9 mouse cellular contexts compared by ENCODE assay signal in genomic region chr9:44986242-44986781, GRCm38 (mm10). TPM values are rescaled to one million over a fixed set of nuclear protein-coding genes. Genes with fewer than 3 reads are reported as not detected.
DNase-seq lines count a peak whose midpoint lies in the region; ATAC-seq and TF ChIP-seq lines count a peak whose summit lies in the region.
"Had no signal": no experiment of that assay in that cellular context is flagged by ENCODE, and none has a peak within 500 bp of the region (broad histone marks: within the 10 kb centered on the region; RNA-seq: fewer than 3 reads in every experiment).

No protein-coding gene starts in this region.

- H3K4me1 ChIP-seq in bone marrow macrophage, adult 2 months (ENCODE audit: control insufficient read depth, insufficient read depth, low read length): peaks cover 11% of the 10 kb centered on the region
- H3K4me1 ChIP-seq in limb, embryonic 12.5 days (replicated peaks): peaks cover 9% of the 10 kb centered on the region; the same call in 1 of the 2 replicates
- H3K4me1 ChIP-seq in hindbrain, embryonic 16.5 days (ENCODE audit: control insufficient read depth, insufficient read depth, low read depth, low read length): no peaks in the 10 kb centered on the region

- H3K27ac ChIP-seq in bone marrow macrophage, adult 2 months (ENCODE audit: insufficient read depth, low read depth, low read length): peak overlapping the region; percentile 75
- H3K27ac ChIP-seq in limb, embryonic 12.5 days: 0 out of 2 replicates have a peak overlapping the region, but pooled peaks have one; percentile 41
- no peak overlapping the region for H3K27ac ChIP-seq in hindbrain, embryonic 16.5 days (ENCODE audit: low read depth, low read length)

- peak overlapping the region; percentile 51 for H3K4me3 ChIP-seq in bone marrow macrophage, adult 2 months (ENCODE audit: insufficient read depth, low read length)
- no peak overlapping the region for H3K4me3 ChIP-seq in limb, embryonic 12.5 days (replicated peaks)
- H3K4me3 ChIP-seq in hindbrain, embryonic 16.5 days (ENCODE audit: low read length): no peak overlapping the region

- no peaks in the 10 kb centered on the region for H3K27me3 ChIP-seq in limb, embryonic 12.5 days
- H3K27me3 ChIP-seq in hindbrain, embryonic 16.5 days (replicated peaks; ENCODE audit: control insufficient read depth, insufficient read depth, low read length): no peaks in the 10 kb centered on the region

- DNase-seq in adrenal gland, adult 2 months: peak; percentile 15
- no peak for DNase-seq in adrenal gland, adult 18-20 months (ENCODE audit: low spot score in 2 of 2)
- DNase-seq in naive thymus-derived CD4-positive, alpha-beta T cell, adult 2 months (ENCODE audit: low read depth): peak; percentile 98
- no peak for DNase-seq in cerebellum, postnatal 36 days
- DNase-seq in urinary bladder, postnatal 36 days (ENCODE audit: low spot score in 2 of 2): no peak

- no peak overlapping the region for H3K9ac ChIP-seq in limb, embryonic 12.5 days (replicated peaks)
- no peak overlapping the region for H3K9ac ChIP-seq in hindbrain, embryonic 16.5 days (ENCODE audit: low read depth, low read length)

- H3K9me3 ChIP-seq in limb, embryonic 12.5 days: no peaks in the 10 kb centered on the region
- H3K9me3 ChIP-seq in hindbrain, embryonic 16.5 days (ENCODE audit: control insufficient read depth, low read length): no peaks in the 10 kb centered on the region

- 70% methylated on average over 14 of the region's 14 CpGs for WGBS in limb, embryonic 12.5 days
- 52% methylated on average over 14 of the region's 14 CpGs for WGBS in hindbrain, embryonic 16.5 days

- no peak for TF ChIP-seq CTCF in bone marrow macrophage, adult 2 months (IDR thresholded peaks at IDR 0.05; ENCODE audit: low read depth, low read length)

- H3K4me2 ChIP-seq in limb, embryonic 12.5 days: no peak overlapping the region
- H3K4me2 ChIP-seq in hindbrain, embryonic 16.5 days (ENCODE audit: low read length): no peak overlapping the region

- no peak for ATAC-seq in limb, embryonic 12.5 days (ENCODE audit: insufficient number of reproducible peaks, insufficient read depth, low FRiP score, low TSS enrichment, low read depth)
- no peak for ATAC-seq in hindbrain, embryonic 16.5 days

- no peaks in the 10 kb centered on the region for H3K36me3 ChIP-seq in limb, embryonic 12.5 days
- H3K36me3 ChIP-seq in hindbrain, embryonic 16.5 days (ENCODE audit: control insufficient read depth, insufficient read depth, low read length): no peaks in the 10 kb centered on the region

- TF ChIP-seq POLR2A in bone marrow macrophage, adult 2 months (IDR thresholded peaks at IDR 0.05; ENCODE audit: borderline replicate concordance, low read depth, low read length): no peak

RNA-seq across cellular contexts. Expression of gene Cd3d, which starts 4.7 kb away (rescaled TPM):
- under 1 TPM in 1 of 2 experiments, not detected in 1; 0.90 TPM for total RNA-seq in adrenal gland, adult 2 months (2021)
- polyA plus RNA-seq in adrenal gland, adult 2 months (2012; rRNA removed): 0.06 TPM in 1 of 2 replicates, not detected in the other
- under 1 TPM in 1 of 2 experiments, not detected in 1; 0.93 TPM for total RNA-seq in adrenal gland, adult 18-20 months (2021)
- not detected in 2 replicates for polyA plus RNA-seq in bone marrow macrophage, adult 2 months (2012; ENCODE audit: insufficient read depth, insufficient read length, missing spikeins)
- polyA plus RNA-seq in limb, embryonic 12.5 days (2016; fragmentation: Nextera tagmentation; extraction: Ambion mirVana): not detected in 2 replicates
- not detected in 2 replicates for polyA plus RNA-seq in hindbrain, embryonic 16.5 days (2015; fragmentation: Nextera tagmentation; extraction: Ambion mirVana)
- polyA plus RNA-seq: C2C12 had no signal

RNA-seq across cellular contexts. Expression of gene Cd3g, which starts 6.1 kb away (rescaled TPM):
- 1 to 10 TPM in 1 of 2 experiments, not detected in 1; 1.0 TPM for total RNA-seq in adrenal gland, adult 2 months (2021)
- polyA plus RNA-seq in adrenal gland, adult 2 months (2012; rRNA removed): 0.21 TPM in 1 of 2 replicates, not detected in the other
- total RNA-seq in adrenal gland, adult 18-20 months (2021): 1 to 10 TPM in 1 of 2 experiments, under 1 TPM in 1; 0.33 to 1.6 TPM
- not detected in 2 replicates for polyA plus RNA-seq in bone marrow macrophage, adult 2 months (2012; ENCODE audit: insufficient read depth, insufficient read length, missing spikeins)
- polyA plus RNA-seq in limb, embryonic 12.5 days (2016; fragmentation: Nextera tagmentation; extraction: Ambion mirVana): 0.20 and 1.5 TPM in 2 replicates
- not detected in 2 replicates for polyA plus RNA-seq in hindbrain, embryonic 16.5 days (2015; fragmentation: Nextera tagmentation; extraction: Ambion mirVana)
- polyA plus RNA-seq: C2C12 had no signal

RNA-seq across cellular contexts. Expression of gene Ube4a, which starts 20.9 kb away (rescaled TPM):
- total RNA-seq in adrenal gland, adult 2 months (2021): 100 to 1,000 TPM in 1 of 2 experiments, 10 to 100 TPM in 1; 90.8 to 121 TPM
- polyA plus RNA-seq in adrenal gland, adult 2 months (2012; rRNA removed): 4.1 and 6.4 TPM in 2 replicates
- 100 to 1,000 TPM in 1 of 2 experiments, 10 to 100 TPM in 1; 85.6 to 103 TPM for total RNA-seq in adrenal gland, adult 18-20 months (2021)
- polyA plus RNA-seq in bone marrow macrophage, adult 2 months (2012; ENCODE audit: insufficient read depth, insufficient read length, missing spikeins): 40.7 and 48.0 TPM in 2 replicates
- 26.4 and 27.8 TPM in 2 replicates for polyA plus RNA-seq in limb, embryonic 12.5 days (2016; fragmentation: Nextera tagmentation; extraction: Ambion mirVana)
- 31.8 and 35.0 TPM in 2 replicates for polyA plus RNA-seq in hindbrain, embryonic 16.5 days (2015; fragmentation: Nextera tagmentation; extraction: Ambion mirVana)

RNA-seq across cellular contexts. Expression of gene Cd3e, which starts 23.1 kb away (rescaled TPM):
- total RNA-seq in adrenal gland, adult 2 months (2021): 1 to 10 TPM in 1 of 2 experiments, under 1 TPM in 1; 0.55 to 1.5 TPM
- polyA plus RNA-seq in adrenal gland, adult 2 months (2012; rRNA removed): 0.34 and 0.42 TPM in 2 replicates
- total RNA-seq in adrenal gland, adult 18-20 months (2021): 1 to 10 TPM in 1 of 2 experiments, under 1 TPM in 1; 0.27 to 2.0 TPM
- polyA plus RNA-seq in bone marrow macrophage, adult 2 months (2012; ENCODE audit: insufficient read depth, insufficient read length, missing spikeins): not detected in 2 replicates
- polyA plus RNA-seq in limb, embryonic 12.5 days (2016; fragmentation: Nextera tagmentation; extraction: Ambion mirVana): 0.14 TPM in 1 of 2 replicates, not detected in the other
- polyA plus RNA-seq in hindbrain, embryonic 16.5 days (2015; fragmentation: Nextera tagmentation; extraction: Ambion mirVana): 0.15 and 0.19 TPM in 2 replicates
- polyA plus RNA-seq: C2C12 had no signal

RNA-seq across cellular contexts. Expression of gene Mpzl2, which starts 53.3 kb away (rescaled TPM):
- 10 to 100 TPM in 1 of 2 experiments, 1 to 10 TPM in 1; 9.2 to 12.5 TPM for total RNA-seq in adrenal gland, adult 2 months (2021)
- polyA plus RNA-seq in adrenal gland, adult 2 months (2012; rRNA removed): 3.7 and 4.9 TPM in 2 replicates
- 10 to 100 TPM; 10.5 to 12.9 TPM for total RNA-seq in adrenal gland, adult 18-20 months (2021)
- not detected in 2 replicates for polyA plus RNA-seq in bone marrow macrophage, adult 2 months (2012; ENCODE audit: insufficient read depth, insufficient read length, missing spikeins)
- polyA plus RNA-seq in limb, embryonic 12.5 days (2016; fragmentation: Nextera tagmentation; extraction: Ambion mirVana): 12.7 and 16.8 TPM in 2 replicates
- 2.5 and 3.0 TPM in 2 replicates for polyA plus RNA-seq in hindbrain, embryonic 16.5 days (2015; fragmentation: Nextera tagmentation; extraction: Ambion mirVana)
- polyA plus RNA-seq: C2C12 had no signal

Comparison
In these comparisons a context has a peak if more than half of its experiments do, and no peak if none do; other contexts are left out.
1. DNase-seq: peak in adrenal gland, adult 2 months (single experiment) and naive thymus-derived CD4-positive, alpha-beta T cell, adult 2 months (single experiment); none in adrenal gland, adult 18-20 months (0 of 2), cerebellum, postnatal 36 days (0 of 2) and urinary bladder, postnatal 36 days (0 of 2).